Mouse (Mus musculus) heart, adult 2 months (tissue): ENCODE data around the gene Itga7. TPM values are rescaled to one million over a fixed set of nuclear protein-coding genes. Genes with fewer than 3 reads are reported as not detected.

Experiments used
- DNase-seq, 2 experiments: peaks; one replicate each; pipeline ENCODE4 v3.0.0; 2021
- H3K27ac ChIP-seq: fragments of 200-600 bp; 2 replicates; pipeline ENCODE4 v1.8.1; 2022
- H3K27me3 ChIP-seq: fragments of 200-500 bp; 2 replicates; pipeline ENCODE4 v1.6.1; 2012; ENCODE audit warnings: mild to moderate bottlenecking, low read length, inconsistent platforms, mixed read lengths; ENCODE audit not compliant: control insufficient read depth, insufficient read depth
- H3K36me3 ChIP-seq: fragments of 200-500 bp; 2 replicates; pipeline ENCODE4 v1.6.1; 2012; ENCODE audit warnings: low read length, inconsistent platforms; ENCODE audit not compliant: control insufficient read depth, insufficient read depth
- H3K4me1 ChIP-seq: fragments of 200-500 bp; 2 replicates; pipeline ENCODE4 v1.6.1; 2011; ENCODE audit warnings: low read length; ENCODE audit not compliant: control insufficient read depth, insufficient read depth
- H3K4me3 ChIP-seq: fragments of 200-600 bp; 2 replicates; pipeline ENCODE4 v1.8.1; 2022
- H3K79me2 ChIP-seq: fragments of 200-500 bp; replicated peaks from 2 replicates; pipeline ENCODE4 v1.6.1; 2012; ENCODE audit warnings: mild to moderate bottlenecking, inconsistent platforms, low read length, moderate library complexity, mixed read lengths; ENCODE audit not compliant: control insufficient read depth, insufficient read depth
- H3K9ac ChIP-seq: fragments of 200-500 bp; 2 replicates; pipeline ENCODE4 v1.6.1; 2012; ENCODE audit warnings: low read depth, mild to moderate bottlenecking, control low read depth, inconsistent platforms, low read length, mixed read lengths
- CTCF ChIP-seq: fragments of 200-600 bp; IDR thresholded peaks from 2 replicates; pipeline ENCODE4 v1.8.1; 2022; ENCODE audit warnings: antibody characterized with exemption, mild to moderate bottlenecking, moderate library complexity
- EP300 ChIP-seq: fragments of 200-500 bp; IDR thresholded peaks from 2 replicates; pipeline ENCODE4 v1.6.1; 2011; ENCODE audit warnings: low read depth, low read length, control low read depth; ENCODE audit not compliant: insufficient read depth
- POLR2A ChIP-seq: fragments of 200-500 bp; IDR thresholded peaks from 2 replicates; pipeline ENCODE4 v1.6.1; 2011; ENCODE audit warnings: mild to moderate bottlenecking, low read depth, low read length, control low read depth; ENCODE audit not compliant: insufficient read depth
- WGBS: fragments of 180-500 bp; shearing (Covaris S2); methylation state at CpG from one replicate; pipeline ENCODE4 v1.1.7; 2018; 5-methylcytosine and 5-hydroxymethylcytosine counted together
- intact Hi-C: fragments of 180-260 bp; cut with DNase I; formaldehyde crosslinking; loops from one replicate; pipeline ENCODE4 v1.15.1; 2025
- polyA plus RNA-seq: library from polyadenylated mRNA; depleted of rRNA; stranded (reverse); fragments of >200 nt; gene quantifications from 2 replicates; pipeline ENCODE4 v1.2.3, GENCODE M21; 2012
- total RNA-seq, 2 experiments: library from RNA; stranded (reverse); gene quantifications; 2 replicates each; pipeline ENCODE4 v1.2.3; 2021

Gene Itga7
- total and polyA plus RNA-seq, 3 experiments: 140 to 155 (median 151) TPM

DNA sequence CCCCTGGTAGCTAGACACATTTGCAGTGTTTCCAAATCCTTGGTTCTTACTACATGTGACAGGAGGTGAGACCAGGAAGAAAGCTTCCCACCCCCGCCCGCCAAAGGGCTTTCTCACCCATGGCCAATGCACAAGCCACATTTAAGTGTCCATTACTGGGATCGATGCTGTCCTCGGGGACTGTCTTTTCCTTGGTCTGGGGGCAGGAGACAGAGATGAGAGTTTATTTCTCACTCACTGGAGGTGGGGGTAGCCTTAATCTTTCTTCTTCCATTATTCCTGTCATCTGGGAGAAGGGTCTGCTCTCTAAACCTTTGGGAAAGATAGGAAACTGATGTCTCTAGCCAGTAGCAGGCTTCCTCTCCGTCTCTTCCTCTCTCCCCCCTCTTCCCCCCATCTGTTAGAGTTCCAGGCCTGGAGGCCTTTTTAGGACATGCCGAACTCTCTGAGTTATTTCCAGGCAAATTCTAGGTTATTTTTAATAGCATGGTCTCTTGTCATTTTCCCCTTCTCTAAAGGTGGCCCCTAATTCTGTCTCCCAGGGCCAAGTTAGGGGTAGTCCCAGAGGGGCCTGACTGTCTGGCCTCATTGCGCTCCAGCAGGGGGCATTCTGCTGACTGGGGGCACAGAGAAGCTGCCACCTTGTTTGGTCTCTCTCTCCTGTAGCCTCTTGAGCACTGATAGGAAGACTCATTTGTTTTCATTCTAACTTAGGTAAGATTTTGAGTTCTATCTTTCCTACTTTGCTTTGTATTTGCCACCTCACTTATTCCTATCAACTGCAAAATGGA lies 1.6 kb downstream of the Itga7 start:
- 29% methylated on average over 7 of the region's 7 CpGs for WGBS
- H3K27ac ChIP-seq: peak overlapping the region; percentile 83
- peak; percentile 24 to 40 for DNase-seq

DNA sequence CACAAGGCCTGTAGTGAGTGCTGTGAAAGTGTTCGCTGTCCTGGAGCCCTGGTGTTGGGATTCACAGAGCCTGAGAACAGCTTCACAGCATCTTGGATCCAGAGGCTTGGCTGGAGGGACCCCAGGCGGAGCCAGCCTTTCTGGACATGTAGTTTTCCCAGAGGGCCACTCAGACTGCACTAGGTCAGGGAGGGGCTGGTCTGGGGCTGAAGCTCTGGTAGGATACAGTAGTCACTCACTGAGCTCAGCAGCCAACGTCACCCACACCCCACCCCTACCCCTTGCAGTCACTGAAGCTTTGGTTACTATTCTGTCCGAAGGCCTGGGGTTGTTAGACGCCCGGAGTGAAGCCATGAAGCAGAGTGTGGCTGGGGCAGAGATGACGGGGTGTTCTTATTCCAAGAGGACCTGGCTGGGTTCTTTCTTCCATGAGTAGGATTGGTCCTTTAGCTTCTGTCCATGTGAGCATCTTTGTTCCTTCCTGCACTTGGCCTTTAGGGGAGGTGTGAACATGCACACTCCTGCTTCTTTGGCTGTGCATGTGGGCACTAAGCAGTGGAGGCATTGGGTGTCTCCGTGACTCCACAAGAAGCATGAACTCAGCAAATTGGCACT lies 2.3 kb downstream of the Itga7 start:
- TF ChIP-seq CTCF: no peak
- TF ChIP-seq POLR2A: no peak; the same call in 1 of the 2 replicates
- TF ChIP-seq EP300: no peak
- no peaks in the 10 kb centered on the region for H3K36me3 ChIP-seq
- peak; percentile 61 to 68 for DNase-seq
- no peaks in the 10 kb centered on the region for H3K79me2 ChIP-seq
- H3K27me3 ChIP-seq: no peaks in the 10 kb centered on the region
- H3K27ac ChIP-seq: peak overlapping the region; percentile 83
- peak overlapping the region; percentile 62 for H3K4me3 ChIP-seq
- intact Hi-C loops: no loop called here
- WGBS: 46% methylated on average over 8 of the region's 8 CpGs
- peaks cover 6% of the 10 kb centered on the region for H3K4me1 ChIP-seq
- H3K9ac ChIP-seq: peak overlapping the region; percentile 50

More for the DNA sequence above, 1.6 kb downstream of the Itga7 start:
- Histone ChIP-seq H3K36me3 (no peaks in the 10 kb centered on the region), H3K9ac (peak overlapping the region; percentile 50), H3K4me3 (peak overlapping the region; percentile 62), H3K79me2 (no peaks in the 10 kb centered on the region), H3K27me3 (no peaks in the 10 kb centered on the region), H3K4me1 (peaks cover 6% of the 10 kb centered on the region)
- intact Hi-C loops: no loop called here
- TF ChIP-seq POLR2A (no peak), CTCF (peak; percentile 61)

DNA sequence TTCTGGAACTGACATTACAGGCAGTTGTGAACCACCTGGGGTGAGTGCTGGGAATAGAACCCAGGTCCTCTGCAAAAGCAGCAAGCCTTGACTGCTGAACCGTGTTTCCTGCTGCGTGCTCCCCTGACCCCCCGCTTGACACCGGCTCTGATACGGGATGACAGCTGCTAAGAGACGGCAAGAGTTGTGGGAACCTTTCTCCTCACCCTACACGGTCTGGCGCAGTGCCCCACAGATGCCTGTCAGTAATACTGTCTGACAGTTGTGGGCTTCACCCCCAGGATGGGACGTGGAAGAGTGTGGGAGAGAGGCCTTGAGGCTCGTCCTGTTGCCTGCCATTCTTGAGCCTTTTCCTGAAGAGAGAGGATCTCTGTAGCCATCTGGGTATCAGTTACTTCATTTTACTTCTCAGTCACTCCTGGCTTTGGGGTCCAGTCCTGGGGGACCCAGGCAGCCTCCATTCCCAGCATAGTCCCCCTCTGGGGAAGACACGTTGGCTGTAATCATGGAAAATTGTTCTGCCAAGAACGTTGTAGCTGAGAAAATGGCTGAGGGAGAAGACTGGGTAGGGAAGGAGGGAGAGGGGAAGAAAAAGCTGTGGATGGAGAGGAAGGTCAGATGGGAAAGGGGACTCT lies 4.3 kb downstream of the Itga7 start:
- Histone ChIP-seq H3K27ac (peak overlapping the region; percentile 84), H3K27me3 (no peaks in the 10 kb centered on the region), H3K79me2 (no peaks in the 10 kb centered on the region), H3K4me1 (peaks cover 3% of the 10 kb centered on the region), H3K36me3 (no peaks in the 10 kb centered on the region), H3K9ac (no peak overlapping the region), H3K4me3 (0 out of 2 replicates have a peak overlapping the region, but pooled peaks have one; percentile 4)
- DNase-seq: peak; percentile 43 to 47
- no peak for TF ChIP-seq CTCF
- no peak for TF ChIP-seq EP300
- no peak for TF ChIP-seq POLR2A
- intact Hi-C loops: no loop called here
- 43% methylated on average over 12 of the region's 12 CpGs for WGBS

DNA sequence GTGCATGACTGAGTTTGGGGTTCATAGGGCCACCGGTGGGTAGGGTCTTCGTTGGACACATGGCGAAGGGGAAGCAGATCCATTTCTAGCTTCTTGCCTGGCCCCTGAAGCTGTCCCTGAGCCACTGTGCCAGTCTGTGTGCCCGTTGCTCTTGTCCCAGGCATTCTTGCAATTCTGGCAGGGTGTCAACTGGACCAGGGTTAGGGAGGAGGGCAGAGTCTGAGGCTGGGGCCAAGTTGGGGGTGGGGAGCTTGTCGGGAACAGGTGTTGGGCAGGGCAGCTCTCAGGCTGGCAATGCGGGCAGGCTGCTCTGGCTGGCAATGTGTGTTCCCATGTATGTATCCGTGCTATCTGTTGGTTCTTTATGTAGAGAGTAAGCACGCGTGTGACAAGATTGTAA lies 4.8 kb downstream of the Itga7 start:
- 41% methylated on average over 9 of the region's 9 CpGs for WGBS
- peaks cover 3% of the 10 kb centered on the region for H3K4me1 ChIP-seq
- H3K27ac ChIP-seq: peak overlapping the region; percentile 84
- no peaks in the 10 kb centered on the region for H3K36me3 ChIP-seq
- no peak overlapping the region for H3K9ac ChIP-seq
- TF ChIP-seq EP300 (peak; percentile 86), POLR2A (no peak; the same call in 1 of the 2 replicates)
- H3K27me3 ChIP-seq: no peaks in the 10 kb centered on the region
- H3K4me3 ChIP-seq: 0 out of 2 replicates have a peak overlapping the region, but pooled peaks have one; percentile 4
- DNase-seq: peak; percentile 78 to 87
- intact Hi-C loops: no loop called here
- H3K79me2 ChIP-seq: no peaks in the 10 kb centered on the region

GRCm38 (mm10) chr10:128938974-128939373 lies 5.4 kb downstream of the Itga7 start:
- Histone ChIP-seq H3K27me3 (no peaks in the 10 kb centered on the region), H3K79me2 (no peaks in the 10 kb centered on the region), H3K36me3 (no peaks in the 10 kb centered on the region), H3K4me3 (no peak overlapping the region), H3K9ac (peak overlapping the region; percentile 32; the same call in 1 of the 2 replicates), H3K27ac (peak overlapping the region; percentile 84), H3K4me1 (peaks cover 3% of the 10 kb centered on the region)
- 34% methylated on average over 5 of the region's 5 CpGs for WGBS
- intact Hi-C loops: no loop called here
- TF ChIP-seq EP300 (no peak), POLR2A (no peak; the same call in 1 of the 2 replicates), CTCF (no peak)
- peak; percentile 46 to 59 for DNase-seq
